Mouse (Mus musculus): ENCODE measurements at regions not wholly inside any gene's neighbourhood (a gene's known extent, or its start where the extent isn't known, plus 50 kb on each side); places are given as distances from the start of the nearest gene placed in this dataset.

DNA sequence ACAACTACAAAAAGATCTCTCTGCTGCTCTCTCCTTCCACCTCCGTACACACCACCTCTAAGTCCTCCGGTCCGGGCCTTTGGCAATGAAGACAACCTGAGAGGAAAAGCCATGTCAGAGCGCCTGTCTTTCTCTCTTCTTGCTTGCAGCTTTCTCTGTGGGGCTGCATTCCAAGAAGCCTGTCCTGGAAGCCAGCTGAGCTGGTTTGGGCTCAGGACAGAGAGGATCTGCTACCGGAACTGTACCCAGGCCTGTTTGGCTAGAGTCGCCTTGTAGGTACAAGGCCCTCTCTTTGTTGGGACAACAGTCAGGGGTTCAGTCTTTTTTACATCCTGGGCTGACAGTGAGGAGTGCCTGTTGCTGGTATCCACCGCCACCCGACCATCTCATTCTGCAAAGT, 321.4 kb downstream of the Med13l start:
- no peak for DNase-seq

DNA sequence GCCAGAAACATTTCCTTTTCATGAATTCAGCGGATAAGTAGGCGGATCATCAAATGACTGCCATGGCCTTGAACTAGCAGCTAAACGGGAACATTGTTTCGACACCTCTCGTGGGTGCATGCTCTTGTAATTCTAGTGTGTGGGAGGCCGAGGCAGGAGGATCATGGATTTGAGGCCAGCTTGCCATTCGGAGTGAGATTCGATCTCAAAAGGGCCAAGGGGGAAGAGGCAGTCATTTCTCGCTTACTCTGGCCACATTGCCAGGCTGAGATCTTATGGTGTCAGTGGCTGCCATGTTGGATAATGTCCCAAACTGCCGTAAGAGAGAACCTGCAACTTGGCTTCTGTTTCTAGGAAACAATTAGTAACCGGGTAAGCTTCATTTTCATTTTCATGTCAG, 327.7 kb downstream of the Med13l start:
- DNase-seq = no peak

DNA sequence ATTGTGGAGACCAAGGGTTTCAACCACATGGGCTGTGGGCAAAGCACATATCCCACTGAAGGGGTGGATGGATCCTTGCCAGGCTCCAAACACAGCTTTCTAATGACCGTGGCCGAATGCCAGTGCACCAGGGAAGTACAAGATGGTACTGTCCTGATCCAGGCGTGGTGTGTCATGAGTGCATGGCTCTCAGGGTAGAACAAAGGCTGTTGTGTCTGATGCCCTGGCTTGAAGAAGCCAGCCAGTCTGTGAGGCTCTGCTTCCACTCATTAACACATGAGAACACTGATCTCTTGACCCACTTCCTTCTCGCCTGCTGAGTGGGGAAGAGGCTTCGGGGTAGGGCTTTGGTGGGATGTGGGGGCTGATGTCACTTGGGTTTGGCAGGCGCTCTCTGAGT, 330.7 kb downstream of the Med13l start:
- peak; percentile 35 for DNase-seq

DNA sequence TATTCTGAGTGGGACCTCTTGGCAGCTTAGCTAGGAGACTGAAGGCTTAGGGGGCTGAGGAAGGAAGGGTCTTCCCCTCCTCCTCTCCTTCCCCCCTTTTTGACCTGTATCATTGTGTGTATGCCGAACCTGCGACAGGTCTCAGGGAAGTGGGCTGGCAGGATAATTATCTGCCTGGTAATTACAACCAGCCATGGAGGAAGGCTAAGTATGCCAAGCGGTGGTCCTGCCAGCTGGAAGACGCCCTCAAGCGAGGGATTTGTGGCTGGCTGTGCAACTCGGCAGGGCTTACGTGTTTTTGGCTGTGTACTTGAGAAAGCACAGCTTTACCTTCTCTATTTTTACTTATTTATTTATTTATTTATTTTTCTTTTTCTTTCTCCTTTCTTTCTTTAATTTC, 347.7 kb downstream of the Med13l start:
- no peak for DNase-seq

DNA sequence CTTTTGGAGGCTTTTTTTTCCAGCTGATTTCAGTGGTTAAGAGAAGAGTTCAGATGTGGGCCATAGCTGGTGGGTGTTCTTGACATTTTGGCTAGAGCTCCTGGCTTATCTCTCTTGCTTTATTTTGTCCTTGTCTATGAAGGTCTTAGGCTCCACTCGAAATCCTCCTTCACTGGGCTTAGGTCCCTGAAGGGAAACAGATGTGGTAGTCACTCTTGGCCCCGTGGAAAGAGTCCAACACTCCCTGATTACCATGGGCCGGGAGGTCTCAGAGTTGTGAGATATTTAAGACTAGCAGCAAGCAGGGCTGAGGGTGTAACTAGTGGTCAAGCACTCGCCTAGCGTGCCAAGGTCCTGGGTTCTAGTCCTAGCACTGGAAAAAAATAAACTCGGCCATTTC, 349.3 kb downstream of the Med13l start:
- no peak for DNase-seq

DNA sequence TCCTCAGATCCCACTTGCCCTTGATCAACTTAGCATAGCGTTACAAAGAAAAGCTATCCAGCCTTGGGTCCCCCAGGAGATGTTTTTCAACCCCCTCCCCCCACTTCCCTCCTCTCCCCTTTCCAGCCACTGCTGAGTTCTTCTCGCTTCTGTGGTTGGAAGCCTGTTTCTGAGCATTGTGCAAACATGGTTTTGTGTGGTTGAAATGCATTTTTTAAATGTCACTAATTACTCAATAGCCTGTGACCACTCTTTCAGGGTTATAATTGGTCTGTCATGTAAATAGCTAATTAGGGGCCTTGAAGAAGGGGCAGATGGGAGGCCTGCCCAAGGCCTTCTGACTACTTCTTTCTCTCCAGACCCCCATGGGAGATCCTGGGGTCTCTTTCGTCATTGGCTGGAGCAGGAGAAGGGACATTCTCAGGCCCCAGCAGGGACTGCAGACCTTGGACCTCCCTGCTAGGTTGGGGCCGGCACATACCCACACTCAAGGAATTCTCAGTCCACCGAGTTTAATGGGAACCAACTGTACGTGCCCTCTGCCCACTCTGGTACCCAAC, 353.8 kb downstream of the Med13l start:
- DNase-seq = no peak

DNA sequence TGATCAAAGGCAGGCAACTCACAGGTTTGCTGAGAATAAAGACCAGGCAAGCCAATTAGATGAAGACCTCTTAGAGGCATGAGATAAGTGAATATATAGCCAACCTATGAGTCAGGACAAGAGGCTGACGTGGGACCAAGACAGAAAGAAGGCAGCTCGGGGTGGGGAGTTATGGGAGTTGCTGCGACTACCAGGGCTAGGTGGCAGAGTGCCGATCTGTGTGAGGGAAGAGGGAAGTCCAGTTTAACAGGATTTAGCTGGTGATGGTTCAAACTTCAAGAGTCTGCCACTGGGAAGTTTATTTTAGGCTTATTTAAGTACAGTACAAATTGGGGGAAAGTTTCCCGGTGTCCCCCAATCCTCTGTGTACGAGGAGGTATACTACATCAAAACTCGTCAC, 362.9 kb downstream of the Med13l start:
- no peak for DNase-seq

DNA sequence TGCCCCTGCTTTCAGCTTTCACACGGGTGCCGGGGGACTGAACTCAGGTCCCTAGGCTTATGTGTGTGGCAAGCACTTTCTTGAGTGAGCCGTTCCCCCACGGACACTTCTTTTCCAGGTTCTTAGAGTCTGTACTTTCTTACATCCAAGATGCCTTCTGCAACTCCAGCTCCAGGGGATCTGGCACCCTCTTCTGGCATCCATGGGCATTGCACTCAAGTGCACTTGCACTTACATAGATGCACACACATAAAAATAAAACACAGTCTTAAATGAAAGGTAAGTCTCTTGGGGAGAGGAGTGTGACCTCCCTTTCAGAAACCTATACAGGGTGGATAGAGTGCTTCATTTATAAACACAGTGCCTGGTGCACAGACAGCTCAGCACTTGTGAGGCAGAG, 368.6 kb downstream of the Med13l start:
- DNase-seq = no peak

DNA sequence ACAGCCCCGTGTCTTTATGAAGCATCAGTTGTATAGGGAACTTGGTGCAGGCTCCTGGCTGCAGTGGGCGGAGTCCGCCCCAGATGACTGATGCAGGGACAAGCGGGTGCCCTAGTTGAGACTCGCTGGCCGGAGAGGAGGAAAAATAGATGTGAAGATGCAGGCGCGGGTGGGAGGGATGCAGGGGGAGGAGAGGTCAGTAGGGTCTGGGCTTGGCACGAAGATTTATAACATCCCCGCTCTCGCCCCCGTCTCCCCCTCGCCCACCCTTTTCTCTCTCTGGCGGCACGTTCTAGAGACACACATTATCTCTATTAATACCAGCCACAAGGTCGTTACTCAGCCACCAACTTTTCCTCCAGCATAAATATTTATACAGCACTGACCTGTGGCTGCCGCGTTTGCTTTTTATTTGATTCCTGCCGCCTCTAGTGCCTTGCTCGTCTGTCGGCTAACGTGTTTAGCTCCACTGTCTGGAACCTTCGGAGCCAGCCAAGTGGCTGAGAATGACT, 369.6 kb downstream of the Med13l start:
- no peak for DNase-seq

DNA sequence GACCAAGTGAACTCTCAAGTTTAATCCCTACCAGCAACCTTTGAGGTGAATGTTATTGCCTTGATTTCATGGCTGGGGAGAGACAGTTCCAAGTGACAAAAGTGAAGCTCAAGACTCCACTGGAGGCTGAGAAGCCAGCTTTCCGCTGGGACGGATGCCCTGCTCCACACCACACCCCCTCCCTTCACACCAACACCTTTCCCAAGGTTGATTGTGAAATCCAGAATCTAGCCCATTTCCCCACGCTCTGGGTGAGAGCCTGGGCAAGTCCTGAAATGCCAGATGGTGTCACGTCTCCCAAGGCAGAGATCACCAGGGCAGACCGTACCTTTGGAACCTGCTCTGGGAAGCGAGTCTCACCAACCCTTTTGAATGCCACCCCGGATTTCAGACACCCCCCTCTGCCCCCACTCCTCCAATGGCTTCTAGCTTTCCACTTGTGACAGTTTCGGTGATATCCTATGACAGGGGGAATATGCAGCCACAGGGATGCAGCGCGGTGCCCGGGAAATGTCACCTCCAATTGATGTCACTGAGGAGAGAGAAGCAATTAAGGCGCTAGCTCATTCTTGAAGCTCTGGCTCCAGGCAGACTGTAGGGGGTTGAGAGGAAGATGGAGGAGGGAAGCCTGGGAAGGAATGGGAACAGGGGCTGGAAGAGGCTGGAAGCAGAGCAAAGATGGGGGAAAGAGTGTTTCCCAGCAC, 379.0 kb downstream of the Med13l start:
- no peak for DNase-seq

DNA sequence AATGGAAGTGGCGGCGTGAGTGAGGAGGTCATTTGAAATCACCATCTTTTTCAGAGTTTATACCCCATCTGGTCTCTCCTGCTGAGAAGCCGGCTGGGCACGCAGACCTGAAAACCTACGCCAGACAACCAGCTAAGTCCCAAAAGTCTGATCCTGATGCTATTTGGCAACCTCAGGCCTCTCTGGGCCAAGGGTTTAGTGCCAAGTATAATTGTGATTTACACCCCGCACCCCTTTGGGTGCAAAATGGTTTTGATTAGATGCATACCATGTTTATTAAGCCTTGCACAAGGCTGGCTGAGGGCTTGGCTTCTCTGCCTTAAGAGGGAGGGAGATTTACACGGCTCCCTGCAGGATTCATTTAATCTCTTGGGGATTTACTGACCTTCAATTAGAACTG, 383.8 kb downstream of the Med13l start:
- DNase-seq = no peak

DNA sequence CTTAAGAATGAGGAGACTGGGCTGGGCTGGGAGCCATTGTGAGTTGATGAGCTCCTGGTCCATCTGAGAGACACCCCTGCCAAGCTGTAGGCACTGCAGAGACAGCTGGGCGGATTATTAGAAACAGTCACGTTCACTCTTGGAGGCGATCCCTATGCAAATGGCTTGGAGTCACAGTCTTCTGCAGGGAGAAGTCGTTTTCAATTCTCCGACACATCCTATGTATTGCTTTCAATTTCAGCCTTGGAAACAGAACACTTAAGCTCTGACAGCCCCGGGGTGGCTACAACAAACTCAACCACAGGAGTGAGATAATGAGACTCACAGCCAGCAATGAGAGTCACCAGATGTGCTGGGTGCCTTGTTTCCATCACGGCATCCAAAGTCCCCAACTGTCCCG, 385.6 kb downstream of the Med13l start:
- peak; percentile 12 for DNase-seq

DNA sequence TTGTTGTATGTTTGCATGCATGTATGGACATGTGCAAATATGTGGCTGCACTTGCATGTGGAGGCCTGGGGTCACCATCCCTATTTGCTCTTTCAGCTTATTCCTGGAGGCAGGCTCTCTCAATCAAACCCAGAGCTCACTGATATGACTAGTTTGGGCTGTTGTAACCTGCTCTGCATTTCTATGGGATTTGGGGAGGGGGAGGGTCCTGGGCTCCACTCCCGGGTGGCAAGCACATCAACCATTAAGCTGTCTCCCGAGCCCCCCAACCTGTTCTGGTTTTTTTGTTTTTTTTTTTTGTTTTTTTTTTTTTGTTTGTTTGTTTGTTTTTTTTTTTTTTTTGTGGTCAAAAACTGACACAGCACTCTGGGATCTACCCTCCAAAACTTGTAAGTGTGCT, 386.5 kb downstream of the Med13l start:
- no peak for DNase-seq

DNA sequence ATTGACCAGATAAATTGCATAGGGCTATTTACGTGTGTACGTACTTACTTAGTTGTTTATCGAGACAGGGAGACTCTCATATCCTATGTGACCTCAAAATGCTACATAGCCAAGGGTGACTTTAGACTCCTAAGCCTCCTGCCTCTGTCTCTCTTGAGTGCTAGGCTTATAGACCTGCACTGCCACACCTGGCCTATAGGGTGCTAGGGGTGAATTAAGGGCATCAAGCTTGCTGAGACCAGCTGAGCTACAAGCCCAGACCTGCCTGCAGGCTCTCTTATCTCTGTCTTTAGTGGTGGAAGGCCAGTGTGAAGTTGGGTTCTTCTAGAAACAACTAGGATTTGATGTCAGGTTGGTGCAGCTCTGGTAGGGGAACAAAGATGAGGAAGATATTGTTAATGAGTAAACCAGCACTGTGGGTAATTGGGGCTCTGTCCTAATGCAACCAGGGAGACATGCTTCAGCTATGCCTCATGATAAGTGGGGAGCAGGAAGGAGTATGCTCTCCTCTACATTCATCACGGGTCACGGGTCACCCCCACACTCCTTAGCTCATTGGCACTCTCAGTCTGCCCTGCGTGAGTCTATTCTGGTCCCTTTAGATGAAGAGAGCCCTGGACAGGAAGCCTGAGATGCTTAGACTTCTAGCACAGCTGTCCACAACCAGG, 387.8 kb downstream of the Med13l start:
- DNase-seq = no peak

DNA sequence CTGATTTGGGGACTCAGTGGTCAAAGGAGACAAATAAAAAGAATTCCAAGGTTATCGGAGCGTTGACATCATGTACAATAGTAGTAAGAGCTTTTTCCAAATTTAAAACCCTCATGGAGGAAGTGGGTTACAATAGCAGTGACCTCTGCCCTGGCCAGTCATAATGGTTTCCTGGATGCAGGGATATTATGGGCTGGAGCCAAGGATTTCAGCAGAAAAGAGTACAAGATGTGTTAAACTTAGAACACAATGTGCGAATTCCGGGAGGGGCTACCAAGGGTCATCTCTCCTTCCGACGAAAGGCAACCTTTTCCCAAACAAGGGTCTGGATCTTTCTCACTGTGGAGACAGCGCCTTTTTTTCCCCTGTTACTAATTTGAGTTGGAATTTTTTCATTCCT, 390.6 kb downstream of the Med13l start:
- DNase-seq = no peak

DNA sequence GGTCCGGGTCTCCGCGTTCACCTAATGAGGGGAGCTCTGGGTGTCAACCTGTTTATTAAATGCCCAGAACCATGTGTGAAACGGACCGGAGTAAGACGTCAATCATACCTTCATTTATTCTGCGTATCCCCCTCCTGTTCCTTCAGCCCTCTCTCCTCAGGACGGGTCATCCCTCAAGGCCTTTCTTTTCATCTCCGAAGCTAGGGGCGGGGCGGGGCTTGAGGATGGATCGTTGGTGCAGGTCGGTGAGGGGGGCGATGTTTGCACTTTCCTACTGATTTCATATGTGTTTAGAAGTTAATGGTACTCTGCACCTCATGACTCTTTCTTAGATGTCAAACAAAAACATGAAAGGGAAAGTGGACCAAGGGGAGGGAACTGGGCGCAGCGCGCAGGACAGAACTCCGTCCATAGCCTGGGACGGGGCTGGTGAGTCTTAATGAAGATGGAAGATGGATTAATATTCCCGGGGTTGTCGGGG, 400.1 kb downstream of the Med13l start:
- DNase-seq = no peak

DNA sequence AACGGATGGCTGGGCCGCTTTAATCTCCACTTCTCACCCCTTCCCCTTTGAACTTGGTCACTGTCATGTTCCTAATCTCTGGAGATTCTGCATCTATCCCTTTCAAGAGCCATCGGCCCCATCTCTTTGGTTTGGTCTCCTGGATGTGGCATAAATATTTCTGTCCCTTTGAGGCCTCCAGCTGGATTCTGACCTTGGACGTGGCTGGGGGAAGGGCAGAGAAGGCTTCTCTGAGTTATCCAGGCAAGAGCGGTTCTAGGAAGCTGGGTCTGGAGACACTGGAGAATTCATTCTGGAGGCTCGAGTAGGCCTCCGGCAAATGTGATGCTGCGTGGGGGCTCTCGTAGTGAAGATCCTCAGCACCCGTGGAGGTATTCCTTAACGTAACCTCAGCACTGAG, 400.6 kb downstream of the Med13l start:
- DNase-seq = no peak

DNA sequence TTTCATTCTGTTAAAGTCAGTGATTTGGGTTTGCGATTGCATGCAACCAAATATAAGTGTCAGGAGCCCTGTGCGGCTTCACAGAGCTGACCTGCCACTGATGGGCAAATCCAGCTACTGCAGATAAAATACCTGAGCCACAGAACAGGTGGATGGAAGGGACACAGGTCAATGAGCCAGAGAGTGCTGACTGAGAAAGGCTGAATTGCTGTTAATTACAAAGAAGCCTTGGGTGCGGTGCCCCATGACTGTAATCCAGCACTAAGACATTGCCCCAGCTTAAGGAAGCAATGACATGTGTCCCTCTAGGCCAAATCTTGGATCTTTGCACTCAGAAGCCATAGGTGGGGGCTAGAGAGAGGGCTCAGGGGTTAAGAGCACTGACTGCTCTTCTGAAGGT, 401.7 kb downstream of the Med13l start:
- DNase-seq = no peak

DNA sequence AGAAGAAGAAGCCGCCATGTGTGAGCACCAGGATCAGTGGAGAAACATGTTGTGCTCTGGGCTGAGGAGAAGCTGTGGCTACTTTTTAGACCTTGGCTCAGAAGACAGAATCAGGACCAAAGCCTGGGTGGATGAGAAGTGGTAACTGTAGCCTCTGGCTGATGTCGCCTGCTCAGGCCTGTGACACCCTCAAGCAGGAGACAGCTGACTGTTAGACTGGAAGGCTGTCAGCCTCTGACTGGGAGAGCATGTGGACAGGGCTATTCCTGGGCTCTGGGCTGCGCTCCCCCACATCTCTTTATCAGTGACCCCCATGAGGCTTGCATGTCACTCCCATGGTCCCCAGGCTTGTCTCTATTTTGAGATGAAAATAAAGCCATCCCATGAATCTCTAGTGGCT, 402.5 kb downstream of the Med13l start:
- DNase-seq = no peak

DNA sequence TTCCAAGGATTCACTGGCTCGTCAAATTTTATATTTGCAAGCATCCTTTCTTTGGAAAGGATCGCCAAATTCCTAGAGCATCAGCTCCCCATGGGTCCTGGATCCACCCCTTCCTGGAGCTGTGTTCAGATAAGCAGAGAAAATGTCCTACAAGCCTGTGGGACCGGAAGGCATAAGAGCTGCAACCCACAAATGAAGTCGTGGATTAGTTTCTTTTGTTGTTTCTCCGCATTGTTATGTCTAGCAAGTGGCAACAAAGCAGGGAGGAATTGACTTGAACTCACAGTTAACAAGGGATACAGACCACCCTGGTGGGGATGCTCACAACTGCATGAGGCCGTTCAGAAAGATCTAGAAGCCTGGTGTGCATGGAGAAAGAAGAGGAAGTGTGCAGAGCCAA, 406.4 kb downstream of the Med13l start:
- DNase-seq = no peak

DNA sequence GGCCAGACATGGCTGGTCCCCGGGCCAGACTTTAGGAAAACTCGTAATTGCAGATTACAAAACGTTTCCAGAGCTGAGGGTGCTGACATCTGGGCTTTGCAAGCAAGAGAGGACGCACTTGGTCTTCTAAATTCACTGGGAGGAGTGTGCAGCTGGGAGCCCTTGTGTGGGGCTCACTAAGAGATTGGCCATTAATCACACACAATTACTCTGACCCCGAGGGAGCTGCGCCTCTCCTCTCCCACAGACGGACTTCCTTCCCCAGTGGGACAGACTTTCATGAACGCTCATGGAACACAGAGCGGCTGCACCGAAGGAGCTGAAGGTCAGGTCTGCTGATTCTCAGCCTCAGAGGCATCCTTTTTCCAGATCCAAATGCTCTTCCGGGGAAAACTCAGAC, 407.2 kb downstream of the Med13l start:
- DNase-seq = no peak

DNA sequence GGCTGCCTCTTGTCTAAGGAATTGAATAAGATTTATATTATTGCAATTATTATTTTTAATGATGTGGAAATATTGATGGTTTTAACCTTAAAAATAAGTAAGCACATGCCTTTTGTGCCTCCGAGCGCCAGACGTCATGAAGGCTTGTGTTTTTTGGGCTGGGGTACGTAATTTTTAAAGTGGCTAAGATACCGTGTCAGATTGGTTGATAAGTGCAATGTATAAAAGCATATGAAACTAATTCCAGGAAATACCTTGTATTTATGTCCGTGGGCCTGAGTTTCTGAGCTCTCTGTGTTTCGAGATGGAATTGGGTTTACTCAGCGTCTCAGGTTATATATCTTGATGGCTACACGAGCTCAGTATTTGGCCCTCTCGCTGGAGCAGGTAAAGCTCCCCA, 414.7 kb downstream of the Med13l start:
- DNase-seq = no peak

DNA sequence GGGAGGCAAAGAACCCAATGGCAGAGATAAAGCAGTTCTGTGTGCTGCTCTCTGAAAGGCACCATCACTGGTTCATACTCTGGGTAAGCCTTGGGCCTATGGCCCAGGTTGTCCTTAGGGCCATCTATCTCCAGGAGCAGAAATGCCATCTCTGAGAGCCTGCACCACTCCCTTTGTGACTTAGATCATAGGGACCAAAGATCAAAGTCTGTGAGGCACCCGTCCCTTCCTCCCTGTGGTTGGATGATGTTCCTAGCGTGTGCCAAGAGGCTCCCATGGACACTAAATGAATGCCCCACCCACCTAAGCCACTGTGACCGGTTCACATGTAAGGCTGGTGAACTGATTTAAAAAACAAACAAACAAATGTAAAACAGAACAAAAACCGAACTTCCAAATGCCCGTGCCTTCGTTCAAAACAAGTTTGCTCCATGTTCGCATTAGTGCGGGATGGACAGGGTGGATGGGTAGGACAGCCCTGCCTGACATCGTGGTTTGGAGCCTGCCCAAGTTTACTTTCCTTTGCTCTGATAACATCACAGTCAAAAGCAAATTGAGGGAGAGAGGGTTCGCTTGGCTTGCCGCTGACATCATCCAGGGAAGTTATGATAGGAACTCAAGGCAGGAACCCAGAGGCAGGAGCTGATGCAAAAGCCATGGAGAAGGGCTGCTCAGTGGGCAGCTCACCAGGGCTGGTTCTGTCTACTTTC, 418.6 kb downstream of the Med13l start:
- DNase-seq = no peak

DNA sequence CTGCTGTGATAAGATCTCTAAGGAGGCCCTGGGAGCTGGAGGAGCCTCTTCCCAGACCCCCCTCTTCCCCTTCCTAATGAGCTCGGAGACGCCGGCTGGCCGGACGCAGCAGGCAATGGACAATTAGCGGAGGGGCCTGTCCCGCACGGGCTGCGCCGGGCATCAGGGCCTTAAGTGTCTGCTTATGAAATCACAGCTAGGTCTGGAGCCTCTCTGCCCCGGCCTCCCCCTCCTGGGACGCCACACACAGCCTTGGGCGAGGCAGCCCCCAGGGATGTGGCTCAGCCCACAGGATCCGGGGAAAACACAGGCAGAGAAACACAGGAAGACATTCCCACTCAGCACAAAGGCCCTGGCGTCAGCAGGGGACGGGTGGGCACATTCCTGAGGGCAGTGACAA, 420.6 kb downstream of the Med13l start:
- no peak for DNase-seq
